Mouse (Mus musculus) kidney, adult 9 months (tissue): ENCODE results near the gene Gpr89.

Experiments
- DNase-seq: peaks from one replicate; pipeline ENCODE4 v3.0.0; 2022

The Gpr89 gene

GRCm38 (mm10) chr3:96820116-96820915 lies 84.8 kb downstream of the Gpr89 start:
- DNase-seq: peak; percentile 93
